Mouse (Mus musculus): ENCODE measurements at regions not wholly inside any gene's neighbourhood (a gene's known extent, or its start where the extent isn't known, plus 50 kb on each side); places are given as distances from the start of the nearest gene placed in this dataset.

DNA sequence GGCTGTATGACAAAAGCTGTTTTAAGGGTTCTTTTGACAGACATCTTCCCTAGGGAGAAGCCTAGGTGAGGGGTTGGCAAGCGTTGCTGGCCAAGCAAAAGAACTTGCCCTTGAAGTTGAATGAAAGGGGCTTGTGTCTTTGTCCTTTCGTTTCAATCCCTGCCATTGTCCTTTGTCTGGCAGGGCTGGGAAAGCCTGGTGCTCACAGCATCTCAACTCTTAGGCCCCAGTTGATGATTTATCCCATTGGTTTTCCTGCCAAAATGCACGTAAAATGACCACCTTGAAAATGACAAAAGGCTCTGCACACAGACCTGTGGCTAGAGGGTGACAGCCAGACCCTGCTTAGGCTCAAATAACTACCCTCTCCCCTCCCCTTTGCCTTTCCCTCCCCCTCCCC, 153.9 kb upstream of the Id2 start:
- DNase-seq: no peak

DNA sequence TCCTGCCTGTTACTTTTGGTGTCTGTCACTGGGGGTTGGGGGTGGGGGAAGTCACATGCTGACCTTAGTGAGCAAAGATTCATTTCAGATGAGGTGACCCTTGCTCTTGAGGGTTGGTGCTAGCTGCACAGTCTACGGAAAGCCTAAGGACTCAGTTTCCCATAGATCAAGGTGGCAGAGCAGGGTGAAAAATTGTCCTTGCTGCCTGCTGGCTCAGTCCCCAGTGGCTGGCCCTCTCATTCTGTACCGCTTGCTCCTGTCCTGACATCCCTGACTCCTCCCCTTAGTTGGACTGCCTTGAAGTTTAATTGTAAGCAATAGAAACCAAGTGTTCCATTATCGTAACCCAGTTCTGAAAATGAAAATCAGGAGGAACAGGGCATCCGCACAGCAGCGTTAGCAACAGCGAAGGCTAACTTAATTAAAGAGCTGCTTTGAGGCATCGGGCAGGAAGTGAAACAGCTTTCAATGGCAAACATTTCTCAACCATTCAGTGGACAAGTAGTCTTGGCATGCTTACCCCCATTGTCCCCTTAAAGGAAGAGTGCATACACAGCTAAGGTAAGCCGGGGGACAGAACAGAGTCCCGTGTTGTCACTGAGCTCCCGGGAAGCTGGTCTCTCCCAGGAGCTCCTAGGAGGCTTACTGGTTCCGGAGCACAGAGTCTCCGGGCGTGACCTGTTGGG, 151.9 kb upstream of the Id2 start:
- no peak for DNase-seq

DNA sequence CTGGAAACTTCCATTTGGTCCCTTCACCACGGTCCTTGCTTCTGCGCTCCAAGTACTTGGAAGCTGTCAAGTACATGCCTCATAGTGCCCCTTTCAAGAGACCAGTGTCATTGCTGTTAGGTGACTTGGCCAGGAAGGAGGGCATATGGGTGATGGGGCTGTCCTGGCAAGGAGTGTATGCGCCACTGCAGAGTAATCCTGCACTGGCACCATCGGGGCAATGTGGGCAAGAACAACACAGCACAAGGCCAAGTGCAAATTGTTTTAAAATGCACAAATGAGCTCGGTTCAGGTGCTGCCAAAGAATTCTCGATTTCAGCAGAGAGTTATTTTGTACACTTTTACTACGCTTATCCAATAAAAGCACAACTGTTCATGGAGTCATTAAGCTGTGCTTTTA, 149.6 kb upstream of the Id2 start:
- DNase-seq: no peak

DNA sequence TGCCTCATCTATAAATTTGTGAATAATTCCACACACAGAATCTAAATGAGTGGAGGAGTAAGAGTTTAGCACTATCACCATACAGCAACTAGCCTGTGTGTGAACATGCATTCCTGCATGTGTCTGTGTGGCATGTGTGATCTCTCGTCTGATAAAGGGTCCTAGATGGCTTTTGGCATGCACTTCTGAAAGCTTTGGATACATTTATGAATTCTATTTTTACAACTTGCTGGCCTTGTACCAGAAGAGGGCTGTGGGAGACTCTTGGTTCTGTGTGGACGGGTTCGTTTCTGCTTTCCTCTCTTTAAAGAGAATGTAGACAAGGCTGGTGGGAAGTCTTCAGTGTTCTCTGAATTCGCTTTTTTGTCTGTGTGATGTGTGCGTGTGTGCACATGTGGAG, 148.7 kb upstream of the Id2 start:
- no peak for DNase-seq

DNA sequence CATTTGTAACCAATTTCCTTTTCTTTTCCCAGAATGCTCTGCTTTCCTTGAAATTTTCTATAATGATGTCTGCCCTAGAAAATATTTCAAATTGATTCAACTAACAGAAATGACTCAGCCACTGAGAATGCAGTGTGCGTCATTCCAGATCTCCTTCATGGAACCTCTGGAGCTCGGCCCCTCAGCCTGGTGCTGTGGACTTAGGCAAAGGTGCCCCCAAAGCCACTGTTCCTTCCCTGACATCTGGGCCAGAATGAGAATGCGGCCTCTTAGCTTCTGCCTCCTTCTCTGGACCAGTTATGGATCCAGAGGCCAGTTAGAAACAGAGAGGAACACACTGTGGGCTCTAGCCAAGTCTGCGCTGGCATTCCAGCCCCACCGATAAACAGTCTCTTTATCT, 148.3 kb upstream of the Id2 start:
- DNase-seq: no peak

DNA sequence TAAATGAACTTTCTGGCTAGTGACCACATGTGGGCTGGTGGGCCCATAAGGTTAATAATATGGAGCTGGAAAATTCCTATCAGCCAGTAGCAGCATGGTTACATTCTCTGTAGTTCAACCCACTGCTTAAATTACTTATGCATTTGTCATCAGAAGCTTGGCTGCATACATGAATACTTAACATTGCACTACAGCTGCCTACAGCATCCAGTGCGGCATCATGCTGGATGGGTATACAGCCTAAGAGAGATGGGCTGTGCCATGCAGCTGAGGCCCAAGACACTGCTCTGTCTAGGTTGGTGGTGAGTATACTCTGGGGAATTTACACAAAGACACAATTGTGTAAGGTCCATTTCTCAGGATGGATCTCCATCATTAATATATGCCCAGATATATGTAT, 147.7 kb upstream of the Id2 start:
- no peak for DNase-seq

DNA sequence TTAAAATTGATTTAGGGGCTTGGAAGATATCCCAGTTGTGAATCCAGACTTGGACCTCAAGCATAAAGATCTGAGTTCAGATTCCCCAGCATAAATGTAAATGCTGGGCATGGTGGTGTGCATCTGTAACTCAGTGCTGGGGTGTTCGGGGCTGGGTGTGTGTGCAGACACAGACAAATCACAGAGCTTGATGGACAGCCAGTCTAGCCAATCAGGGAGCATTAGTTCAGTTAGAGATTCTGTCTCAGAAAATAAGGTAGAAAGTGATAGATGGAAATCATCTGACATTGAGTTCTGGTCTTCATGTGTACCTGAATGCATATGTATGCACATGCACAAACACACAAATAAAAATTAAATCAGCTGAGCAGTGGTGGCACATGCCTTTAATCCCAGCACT, 147.0 kb upstream of the Id2 start:
- DNase-seq: no peak

DNA sequence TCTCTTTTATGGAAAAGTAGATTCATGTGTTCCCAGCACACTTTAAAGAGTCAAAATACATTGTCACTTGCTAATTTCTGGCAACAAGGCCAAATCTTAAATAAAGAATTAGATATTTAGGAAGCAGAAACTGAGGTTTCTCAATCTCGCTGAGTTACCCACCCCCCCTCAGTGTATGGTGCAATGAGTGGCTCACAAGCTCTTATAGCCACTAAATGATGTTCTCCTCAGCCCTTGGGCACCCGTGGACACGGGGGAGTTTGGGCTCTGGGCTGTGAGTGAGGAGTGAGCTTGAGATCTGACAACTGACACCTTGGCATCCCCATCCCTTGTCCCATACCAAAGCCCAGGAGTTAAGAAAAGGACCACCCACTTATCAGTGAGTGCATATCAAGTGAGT, 145.4 kb upstream of the Id2 start:
- no peak for DNase-seq

DNA sequence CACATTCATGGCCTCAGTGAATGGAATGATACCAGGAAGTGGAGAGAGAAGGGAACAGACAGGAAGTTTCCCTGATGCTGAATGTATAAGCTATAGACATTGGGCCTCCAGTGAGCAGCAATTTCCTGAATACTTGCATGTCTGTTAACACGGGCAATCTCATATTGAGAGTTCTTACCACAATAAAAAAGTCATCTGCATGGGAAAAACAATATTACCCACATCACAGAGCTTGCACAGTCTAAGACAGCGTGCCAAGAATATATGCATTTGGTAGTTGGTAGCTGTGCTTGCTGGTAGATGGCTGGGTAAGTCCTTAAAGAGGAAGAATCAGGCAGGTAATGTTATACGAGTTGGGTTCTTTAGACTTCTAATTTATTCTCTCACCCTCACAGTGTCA, 144.7 kb upstream of the Id2 start:
- DNase-seq: no peak

DNA sequence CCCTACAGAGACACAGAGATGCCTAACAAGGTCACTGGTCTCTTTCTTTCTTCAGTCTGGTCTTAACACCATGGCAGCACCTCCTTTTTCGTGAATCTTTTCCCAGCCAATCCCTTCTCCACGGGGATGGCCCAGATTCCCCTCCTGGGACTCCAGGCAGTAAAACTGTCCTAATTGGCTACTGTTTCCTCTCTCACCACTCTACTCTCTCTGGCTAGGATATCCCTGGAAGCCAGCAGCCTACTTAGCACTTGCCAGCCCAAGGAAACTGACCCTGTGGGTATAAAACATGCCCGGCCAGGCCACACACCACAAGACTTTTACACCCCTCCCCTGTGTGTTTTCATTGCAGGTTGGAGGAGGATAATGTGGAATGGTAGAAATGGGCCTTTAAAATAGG, 143.9 kb upstream of the Id2 start:
- DNase-seq: no peak

DNA sequence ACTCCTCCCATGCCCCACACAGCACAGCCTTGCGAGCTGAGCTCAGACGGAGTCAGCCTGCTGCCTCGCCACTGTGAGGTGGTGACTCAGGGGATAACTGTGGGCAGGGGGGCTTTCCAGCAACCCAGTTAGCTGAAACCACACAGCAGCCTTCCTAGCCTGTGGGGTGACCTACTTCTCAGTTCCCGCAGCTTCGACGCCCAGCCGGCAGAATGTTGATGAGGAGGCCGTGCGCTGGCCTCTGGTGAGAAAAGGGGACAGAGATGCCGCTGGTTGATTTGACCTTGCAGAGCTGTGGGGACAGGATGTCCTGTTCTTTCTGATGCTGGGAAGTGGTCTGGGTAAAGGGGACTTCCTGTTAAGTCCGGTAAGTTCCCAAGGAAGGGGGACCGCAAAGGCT, 143.2 kb upstream of the Id2 start:
- DNase-seq: peak; percentile 16

DNA sequence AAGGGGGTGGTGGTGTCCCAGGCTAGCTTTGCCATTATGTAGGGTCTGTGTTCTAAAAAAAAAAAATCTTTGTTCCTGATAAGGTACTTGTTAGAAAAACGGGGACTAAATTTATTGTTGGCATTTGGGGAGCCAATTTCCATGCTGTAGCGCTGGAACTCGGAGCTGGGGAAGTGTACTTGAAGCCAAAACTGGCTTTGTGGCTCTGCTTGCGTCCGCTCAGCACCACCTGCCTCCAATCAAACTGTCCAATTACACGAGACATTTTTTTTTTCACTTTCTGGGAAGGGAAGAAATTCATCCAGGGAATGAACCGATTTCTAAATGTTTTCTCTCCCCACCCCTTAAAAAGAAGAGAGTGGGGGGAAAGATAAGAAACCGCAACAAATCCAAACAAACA, 138.1 kb upstream of the Id2 start:
- DNase-seq: no peak

DNA sequence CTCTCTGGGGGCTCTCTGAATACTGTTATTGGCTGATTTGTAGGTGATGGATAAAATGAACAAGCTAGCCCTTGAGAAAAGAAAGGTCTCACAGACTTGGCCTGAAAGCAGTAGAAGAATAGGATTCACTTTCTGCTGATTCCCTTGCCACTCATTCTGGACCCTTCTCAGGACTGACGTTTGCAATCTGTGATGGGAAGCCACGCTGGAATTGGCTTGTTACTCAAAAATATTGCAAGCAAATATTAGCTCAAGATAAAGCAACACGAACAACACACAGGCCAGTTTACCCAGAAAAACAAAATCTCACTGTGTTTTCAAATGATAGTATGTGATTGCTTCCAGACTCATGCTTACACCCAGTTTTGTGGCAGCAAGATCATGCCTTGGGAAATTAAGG, 137.7 kb upstream of the Id2 start:
- no peak for DNase-seq

DNA sequence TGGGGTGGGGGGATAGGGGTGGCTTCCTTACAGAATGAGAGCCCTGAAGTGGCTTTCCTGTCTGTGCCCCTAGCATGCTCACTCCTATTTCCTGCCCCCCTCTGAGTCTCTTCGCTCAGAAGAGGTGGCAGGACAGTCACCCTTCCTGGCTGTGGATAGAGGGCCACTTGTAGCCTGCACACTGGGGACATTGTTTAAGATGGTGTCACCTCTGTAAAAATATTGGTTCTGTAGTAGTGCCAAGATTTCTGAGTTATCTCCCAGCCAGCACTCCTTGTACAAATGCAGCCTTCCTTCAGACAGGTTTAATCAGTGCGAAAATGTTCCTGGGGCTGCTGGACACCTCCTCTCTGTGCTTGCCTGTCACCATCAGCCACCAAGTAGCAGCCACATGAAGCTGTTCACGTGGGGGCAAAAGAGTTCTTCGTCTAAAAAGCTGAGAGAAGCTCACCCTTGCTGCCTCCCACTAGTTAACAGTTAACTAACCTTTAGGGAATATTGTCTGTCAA, 136.1 kb upstream of the Id2 start:
- no peak for DNase-seq

DNA sequence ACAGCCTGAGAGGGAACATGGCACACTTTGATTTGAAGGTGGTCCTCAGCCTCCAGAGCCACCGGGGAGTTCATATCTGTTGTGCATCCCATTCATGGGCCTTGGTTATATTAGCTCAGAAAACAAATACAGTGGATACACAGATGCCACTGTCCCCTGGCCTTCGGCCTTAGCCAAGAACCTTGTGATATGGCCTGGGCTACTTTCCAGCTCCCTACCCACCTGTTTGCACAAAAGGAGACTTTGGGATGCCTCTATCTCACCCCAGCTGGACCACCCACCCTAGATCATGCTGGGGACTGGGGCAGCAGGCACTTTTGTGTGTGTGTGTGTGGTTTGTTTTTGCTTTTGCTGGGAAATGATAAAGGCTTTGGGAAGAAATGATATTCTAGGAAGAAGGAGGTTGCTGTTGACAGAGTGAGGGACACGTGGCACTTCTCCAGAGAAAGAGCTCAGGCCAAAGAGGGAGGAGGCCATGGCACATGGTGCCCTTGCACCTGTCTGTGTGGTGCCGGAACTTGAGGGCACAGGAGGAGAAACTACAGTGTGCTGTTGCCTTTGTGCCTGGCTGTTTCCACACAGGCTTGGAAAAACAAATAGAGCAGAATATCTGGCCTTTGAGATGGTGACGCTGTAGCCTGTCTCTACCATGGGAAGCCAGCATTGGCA, 135.6 kb upstream of the Id2 start:
- DNase-seq: no peak

DNA sequence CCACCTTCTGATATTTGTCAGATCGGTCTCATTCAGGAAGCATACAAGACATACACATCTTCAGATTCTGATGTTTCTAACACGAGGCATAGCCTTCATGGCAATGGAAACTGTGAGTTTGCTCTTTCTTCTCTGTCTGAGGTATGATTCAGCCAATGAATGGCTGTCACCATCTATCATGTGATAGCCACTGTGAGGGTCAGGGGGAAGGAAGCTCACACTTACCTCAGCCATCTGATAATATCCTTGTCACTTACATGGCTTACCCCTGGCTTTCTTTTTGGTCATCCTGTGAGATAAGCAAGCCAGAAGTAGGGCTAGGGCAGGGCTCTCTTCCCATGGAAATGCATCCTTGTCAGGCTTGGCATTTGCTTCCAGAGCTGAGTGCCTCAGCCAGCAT, 131.8 kb upstream of the Id2 start:
- no peak for DNase-seq

- no peak for DNase-seq
Measured at GRCm38 (mm10) chr12:25227736-25228135, 130.8 kb upstream of the Id2 start.

DNA sequence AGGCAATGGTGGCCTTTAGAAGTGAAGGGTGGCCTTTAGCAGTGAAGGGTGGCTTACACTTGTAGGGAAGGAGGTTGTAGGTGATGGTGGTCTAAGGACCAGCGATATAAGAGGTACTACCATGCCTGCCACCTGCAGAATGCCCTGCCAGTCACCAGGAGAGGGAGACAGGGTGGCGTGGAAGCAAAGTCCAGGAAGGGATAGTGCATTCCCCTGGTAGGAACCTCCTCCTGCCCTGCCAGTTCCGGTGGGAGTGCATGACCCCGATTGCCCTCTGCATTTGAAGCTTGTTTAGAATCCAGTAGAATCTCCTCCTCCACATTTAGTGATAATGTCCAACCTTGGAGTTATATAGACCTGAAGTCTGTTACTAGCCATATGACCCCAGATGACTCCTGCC, 127.7 kb upstream of the Id2 start:
- no peak for DNase-seq

DNA sequence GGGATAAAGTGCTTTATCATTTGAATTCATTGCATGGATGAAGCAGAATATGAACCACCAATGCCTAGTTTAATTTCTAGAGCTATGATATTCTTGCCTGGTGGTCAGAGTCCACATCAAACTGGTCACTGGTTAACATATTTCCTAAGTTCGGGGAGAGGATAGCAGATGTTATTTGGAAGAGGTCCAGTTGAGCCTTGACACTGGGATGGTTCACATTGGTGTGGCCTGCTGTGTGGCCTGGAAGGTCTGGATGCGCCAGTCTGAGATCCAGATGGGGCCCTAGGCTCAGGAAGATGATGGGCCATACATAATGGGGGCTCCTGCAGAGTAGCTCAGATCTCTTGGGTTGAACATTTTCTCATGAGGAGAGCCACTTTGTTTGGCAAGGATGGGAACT, 127.3 kb upstream of the Id2 start:
- no peak for DNase-seq

DNA sequence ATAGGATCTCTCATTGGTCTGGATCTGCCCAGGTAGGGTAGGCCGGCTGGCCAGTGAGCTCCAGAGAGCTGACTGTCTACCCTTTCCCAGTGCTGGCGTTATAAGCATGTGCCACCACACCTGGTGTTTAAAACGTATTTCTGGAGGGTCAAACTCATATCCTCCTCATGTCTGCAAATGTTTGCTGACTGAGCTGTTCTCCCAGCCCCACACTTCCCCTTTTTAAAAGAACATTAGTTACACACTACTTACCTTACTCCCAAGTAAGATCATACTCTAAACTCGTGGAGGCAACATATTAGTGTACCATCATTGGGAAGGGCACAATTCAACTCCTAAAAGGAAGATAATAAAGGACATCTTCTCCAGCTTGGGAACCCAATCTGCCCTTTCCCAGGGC, 126.6 kb upstream of the Id2 start:
- DNase-seq: no peak

DNA sequence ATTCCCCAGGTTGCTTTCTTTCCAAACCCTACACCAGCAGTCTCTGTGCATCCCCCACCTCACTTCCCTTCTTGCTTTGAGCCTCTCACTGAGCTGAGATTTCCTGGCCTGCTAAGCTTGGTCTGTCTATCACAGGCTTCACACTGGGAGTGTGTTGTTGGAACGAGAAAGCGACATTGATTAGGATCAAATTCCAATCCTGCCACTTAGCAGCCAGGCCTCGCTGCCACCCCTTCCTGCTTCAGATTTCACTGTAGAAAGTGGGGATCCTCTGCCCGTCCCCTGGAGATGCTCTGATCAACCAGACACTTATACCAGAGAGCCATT, 123.8 kb upstream of the Id2 start:
- no peak for DNase-seq

DNA sequence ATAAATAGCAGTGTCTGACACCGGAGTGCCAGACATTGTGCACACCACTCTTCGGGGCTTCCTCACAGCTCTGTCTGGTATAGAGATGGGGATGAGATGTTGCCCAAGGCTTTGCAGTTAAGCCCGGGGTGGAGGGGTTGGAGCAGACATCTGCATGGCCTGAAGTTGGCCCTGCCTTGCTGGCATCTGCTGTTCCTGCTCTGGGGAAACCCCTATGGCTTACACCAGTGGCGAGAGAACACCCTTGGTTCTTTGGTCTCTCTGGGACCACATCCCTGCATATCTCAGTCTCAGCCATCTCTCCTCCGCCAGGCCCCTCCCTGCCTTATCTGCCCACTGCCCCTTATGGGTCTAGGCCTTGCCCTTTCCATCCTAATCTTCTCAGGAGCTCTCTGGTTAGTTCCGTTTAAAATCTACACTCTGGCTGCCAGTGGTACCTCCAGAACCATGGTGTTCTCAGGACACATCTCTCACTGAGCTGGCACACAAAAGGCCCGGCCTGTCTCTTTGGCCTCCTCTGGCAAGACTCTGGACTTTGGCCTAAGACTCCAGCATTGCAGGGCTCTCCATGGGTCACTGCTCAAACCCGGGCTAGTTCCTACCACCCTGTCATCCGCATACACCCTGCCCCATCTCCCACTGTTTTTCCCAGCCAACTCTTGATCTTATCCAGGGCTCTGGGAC, 123.3 kb upstream of the Id2 start:
- DNase-seq: no peak

DNA sequence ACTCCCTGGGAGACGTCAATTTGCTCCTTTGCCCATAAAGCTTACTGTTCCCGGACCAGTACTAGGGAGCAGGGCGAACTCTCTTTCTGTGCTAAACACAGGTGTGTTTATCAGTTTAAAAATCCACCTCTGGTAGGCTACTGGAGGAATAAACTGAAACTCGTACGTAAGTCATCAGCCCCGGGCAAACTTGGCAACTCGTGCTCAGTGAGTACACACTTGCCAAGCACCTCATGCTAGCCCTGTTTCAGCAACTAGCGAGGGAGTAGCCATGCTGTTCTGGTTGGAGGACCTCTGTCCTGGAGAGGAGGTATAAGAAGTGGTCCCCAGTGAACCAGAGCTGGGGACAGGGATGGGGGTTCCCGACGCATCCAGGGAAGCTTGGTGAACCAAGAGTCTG, 122.6 kb upstream of the Id2 start:
- DNase-seq: no peak

- DNase-seq: no peak
Measured at GRCm38 (mm10) chr12:25216792-25217516, 120.0 kb upstream of the Id2 start.
